Mouse (Mus musculus) midbrain, embryonic 10.5 days (tissue): ENCODE measurements around the gene Tnfsf15. TPM values are rescaled to one million over a fixed set of nuclear protein-coding genes. Genes with fewer than 3 reads are reported as not detected.

Experiments used
- DNase-seq: peaks from one replicate; pipeline ENCODE4 v3.0.0-alpha.2; 2017; ENCODE audit warnings: low spot score
- H3K27ac ChIP-seq: fragments of 300-500 bp; sonication (generic); replicated peaks from 2 replicates; pipeline ENCODE4 v1.5.1; 2016; ENCODE audit warnings: mild to moderate bottlenecking
- H3K27me3 ChIP-seq: fragments of 300-500 bp; sonication (generic); 2 replicates; pipeline ENCODE4 v1.6.1; 2016; ENCODE audit warnings: low read depth, mild to moderate bottlenecking; ENCODE audit not compliant: poor library complexity, severe bottlenecking
- H3K36me3 ChIP-seq: fragments of 300-500 bp; sonication (generic); 2 replicates; pipeline ENCODE4 v1.6.1; 2016; ENCODE audit warnings: mild to moderate bottlenecking, moderate library complexity
- H3K4me1 ChIP-seq: fragments of 300-500 bp; sonication (generic); 2 replicates; pipeline ENCODE4 v1.6.1; 2016
- H3K4me3 ChIP-seq: fragments of 300-500 bp; sonication (generic); 2 replicates; pipeline ENCODE4 v1.5.1; 2016; ENCODE audit warnings: mild to moderate bottlenecking, moderate library complexity
- H3K9me3 ChIP-seq: fragments of 300-500 bp; sonication (generic); replicated peaks from 2 replicates; pipeline ENCODE4 v1.6.1; 2016; ENCODE audit warnings: mild to moderate bottlenecking
- WGBS: fragments of 180-500 bp; shearing (Covaris S2); methylation state at CpG from one replicate; pipeline ENCODE4 v1.1.7; 2016; 5-methylcytosine and 5-hydroxymethylcytosine counted together
- polyA plus RNA-seq: library from polyadenylated mRNA; unstranded; fragments of >200 nt; fragmentation: Nextera tagmentation; extraction: Ambion mirVana; gene quantifications from 2 replicates; pipeline ENCODE4 v1.2.1, GENCODE M21; 2016

Tnfsf15 gene
- polyA plus RNA-seq, 1 experiment from 2014 or later, result not detected

GRCm38 (mm10) chr4:63738364-63738997 is 6.4 kb downstream of the Tnfsf15 start:
- no peak overlapping the region for H3K4me3 ChIP-seq
- 84% methylated on average over 9 of the region's 9 CpGs for WGBS
- H3K9me3 ChIP-seq, result no peaks in the 10 kb centered on the region
- no peaks in the 10 kb centered on the region for H3K36me3 ChIP-seq
- no peak overlapping the region for H3K27ac ChIP-seq
- H3K27me3 ChIP-seq, result no peaks in the 10 kb centered on the region
- DNase-seq, result no peak
- no peaks in the 10 kb centered on the region for H3K4me1 ChIP-seq

GRCm38 (mm10) chr4:63731299-63731698 is 13.6 kb downstream of the Tnfsf15 start:
- Histone ChIP-seq H3K36me3 (no peaks in the 10 kb centered on the region), H3K27me3 (no peaks in the 10 kb centered on the region), H3K27ac (no peak overlapping the region), H3K4me1 (no peaks in the 10 kb centered on the region), H3K9me3 (no peaks in the 10 kb centered on the region), H3K4me3 (no peak overlapping the region)
- WGBS, result 75% methylated on average over 2 of the region's 2 CpGs
- DNase-seq, result no peak

- no peaks in the 10 kb centered on the region for H3K36me3 ChIP-seq
- no peaks in the 10 kb centered on the region for H3K27me3 ChIP-seq
- no peak overlapping the region for H3K4me3 ChIP-seq
- H3K27ac ChIP-seq, result no peak overlapping the region
- DNase-seq, result no peak
- no peaks in the 10 kb centered on the region for H3K9me3 ChIP-seq
- H3K4me1 ChIP-seq, result no peaks in the 10 kb centered on the region
- 79% methylated on average over 4 of the region's 4 CpGs for WGBS
Measured at GRCm38 (mm10) chr4:63726727-63727126, 18.2 kb downstream of the Tnfsf15 start.

GRCm38 (mm10) chr4:63725981-63726380 is 18.9 kb downstream of the Tnfsf15 start:
- H3K27me3 ChIP-seq, result no peaks in the 10 kb centered on the region
- no peak overlapping the region for H3K4me3 ChIP-seq
- no peak for DNase-seq
- no peaks in the 10 kb centered on the region for H3K36me3 ChIP-seq
- H3K9me3 ChIP-seq, result no peaks in the 10 kb centered on the region
- H3K4me1 ChIP-seq, result no peaks in the 10 kb centered on the region
- no peak overlapping the region for H3K27ac ChIP-seq
- 85% methylated on average over 5 of the region's 5 CpGs for WGBS

GRCm38 (mm10) chr4:63717922-63718643 is 26.8 kb downstream of the Tnfsf15 start:
- no peaks in the 10 kb centered on the region for H3K36me3 ChIP-seq
- H3K27me3 ChIP-seq, result no peaks in the 10 kb centered on the region
- WGBS, result 77% methylated on average over 8 of the region's 8 CpGs
- no peak overlapping the region for H3K27ac ChIP-seq
- no peak overlapping the region for H3K4me3 ChIP-seq
- no peaks in the 10 kb centered on the region for H3K9me3 ChIP-seq
- no peak for DNase-seq
- H3K4me1 ChIP-seq, result 0 out of 2 replicates have a peak, but pooled peaks cover 4% of the 10 kb centered on the region

GRCm38 (mm10) chr4:63711886-63712285 is 33.0 kb downstream of the Tnfsf15 start:
- DNase-seq, result no peak
- H3K27me3 ChIP-seq, result no peaks in the 10 kb centered on the region
- WGBS, result 96% methylated on average over 5 of the region's 5 CpGs

GRCm38 (mm10) chr4:63710431-63711220 is 34.3 kb downstream of the Tnfsf15 start:
- H3K4me3 ChIP-seq, result no peak overlapping the region
- DNase-seq, result no peak
- no peaks in the 10 kb centered on the region for H3K36me3 ChIP-seq
- H3K4me1 ChIP-seq, result no peaks in the 10 kb centered on the region
- H3K9me3 ChIP-seq, result no peaks in the 10 kb centered on the region
- 71% methylated on average over 8 of the region's 8 CpGs for WGBS
- no peaks in the 10 kb centered on the region for H3K27me3 ChIP-seq
- H3K27ac ChIP-seq, result no peak overlapping the region

More at GRCm38 (mm10) chr4:63711886-63712285, 33.0 kb downstream of the Tnfsf15 start:
- no peaks in the 10 kb centered on the region for H3K36me3 ChIP-seq
- no peaks in the 10 kb centered on the region for H3K4me1 ChIP-seq
- no peak overlapping the region for H3K4me3 ChIP-seq
- no peaks in the 10 kb centered on the region for H3K9me3 ChIP-seq
- no peak overlapping the region for H3K27ac ChIP-seq

- no peaks in the 10 kb centered on the region for H3K27me3 ChIP-seq
- no peaks in the 10 kb centered on the region for H3K4me1 ChIP-seq
- no peak for DNase-seq
- H3K36me3 ChIP-seq, result no peaks in the 10 kb centered on the region
- H3K4me3 ChIP-seq, result no peak overlapping the region
- no peaks in the 10 kb centered on the region for H3K9me3 ChIP-seq
- 83% methylated on average over 1 of the region's 1 CpGs for WGBS
- no peak overlapping the region for H3K27ac ChIP-seq
Measured at GRCm38 (mm10) chr4:63706279-63706971, 38.5 kb downstream of the Tnfsf15 start.

GRCm38 (mm10) chr4:63704232-63704631 is 40.7 kb downstream of the Tnfsf15 start:
- no peaks in the 10 kb centered on the region for H3K36me3 ChIP-seq
- H3K4me1 ChIP-seq, result no peaks in the 10 kb centered on the region
- DNase-seq, result no peak
- H3K9me3 ChIP-seq, result no peaks in the 10 kb centered on the region
- H3K4me3 ChIP-seq, result no peak overlapping the region
- H3K27ac ChIP-seq, result no peak overlapping the region
- WGBS, result 83% methylated on average over 5 of the region's 5 CpGs
- H3K27me3 ChIP-seq, result no peaks in the 10 kb centered on the region

GRCm38 (mm10) chr4:63703686-63704085 is 41.2 kb downstream of the Tnfsf15 start:
- no peaks in the 10 kb centered on the region for H3K9me3 ChIP-seq
- H3K4me1 ChIP-seq, result no peaks in the 10 kb centered on the region
- H3K36me3 ChIP-seq, result no peaks in the 10 kb centered on the region
- DNase-seq, result no peak
- no peak overlapping the region for H3K4me3 ChIP-seq
- H3K27me3 ChIP-seq, result no peaks in the 10 kb centered on the region
- H3K27ac ChIP-seq, result no peak overlapping the region
- 92% methylated on average over 2 of the region's 2 CpGs for WGBS

GRCm38 (mm10) chr4:63702006-63702704 is 42.8 kb downstream of the Tnfsf15 start:
- Histone ChIP-seq H3K9me3 (no peaks in the 10 kb centered on the region), H3K36me3 (no peaks in the 10 kb centered on the region), H3K4me1 (no peaks in the 10 kb centered on the region), H3K27me3 (no peaks in the 10 kb centered on the region), H3K27ac (no peak overlapping the region), H3K4me3 (no peak overlapping the region)
- 92% methylated on average over 4 of the region's 4 CpGs for WGBS
- no peak for DNase-seq

GRCm38 (mm10) chr4:63699749-63700148 is 45.2 kb downstream of the Tnfsf15 start:
- no peak overlapping the region for H3K27ac ChIP-seq
- no peaks in the 10 kb centered on the region for H3K27me3 ChIP-seq
- no peak for DNase-seq
- no peak overlapping the region for H3K4me3 ChIP-seq
- no peaks in the 10 kb centered on the region for H3K36me3 ChIP-seq
- no peaks in the 10 kb centered on the region for H3K9me3 ChIP-seq
- H3K4me1 ChIP-seq, result no peaks in the 10 kb centered on the region
- WGBS, result 74% methylated on average over 3 of the region's 3 CpGs
